ENCODE assay signal across 8 mouse cellular contexts in genomic region chr4:24720834-24721233, GRCm38 (mm10).
DNase-seq lines count a peak whose midpoint lies in the region; TF ChIP-seq lines count a peak whose summit lies in the region.

No protein-coding gene starts in this region.

- no peaks in the 10 kb centered on the region for H3K4me1 ChIP-seq in lung, adult 2 months (ENCODE audit: control insufficient read depth, insufficient read depth, low read length)

- DNase-seq in 3134 (ENCODE audit: extremely low read depth, insufficient read length, low spot score) (peak; percentile 5), ES-CJ7 (ENCODE audit: low read depth, low spot score) (peak; percentile 56)
- DNase-seq in cerebellum, adult 9-10 months: peak; percentile 76
- peak; percentile 3 for DNase-seq in gonadal fat pad, adult 2 months (ENCODE audit: low read depth)
- DNase-seq in kidney, postnatal 14 days: peak; percentile 76
- peak; percentile 6 for DNase-seq in lung, adult 2 months
- DNase-seq in right cerebral cortex, postnatal 14 days: peak; percentile 51
- DNase-seq in spleen, adult 12 weeks (ENCODE audit: low spot score): no peak

- TF ChIP-seq POLR2A in lung, adult 2 months (IDR thresholded peaks at IDR 0.05; ENCODE audit: borderline replicate concordance, extremely low read depth, low read depth, low read length): no peak

- H3K4me3 ChIP-seq in lung, adult 2 months (replicated peaks; ENCODE audit: extremely low read depth, low read depth, low read length): no peak overlapping the region

- WGBS in lung, adult 2 months: 32% methylated on average over 3 of the region's 3 CpGs

- no peak for TF ChIP-seq CTCF in lung, adult 2 months (IDR thresholded peaks at IDR 0.05; ENCODE audit: insufficient read depth, low read length)
